1 mouse cellular context compared by ENCODE assay signal in the genomic region with DNA sequence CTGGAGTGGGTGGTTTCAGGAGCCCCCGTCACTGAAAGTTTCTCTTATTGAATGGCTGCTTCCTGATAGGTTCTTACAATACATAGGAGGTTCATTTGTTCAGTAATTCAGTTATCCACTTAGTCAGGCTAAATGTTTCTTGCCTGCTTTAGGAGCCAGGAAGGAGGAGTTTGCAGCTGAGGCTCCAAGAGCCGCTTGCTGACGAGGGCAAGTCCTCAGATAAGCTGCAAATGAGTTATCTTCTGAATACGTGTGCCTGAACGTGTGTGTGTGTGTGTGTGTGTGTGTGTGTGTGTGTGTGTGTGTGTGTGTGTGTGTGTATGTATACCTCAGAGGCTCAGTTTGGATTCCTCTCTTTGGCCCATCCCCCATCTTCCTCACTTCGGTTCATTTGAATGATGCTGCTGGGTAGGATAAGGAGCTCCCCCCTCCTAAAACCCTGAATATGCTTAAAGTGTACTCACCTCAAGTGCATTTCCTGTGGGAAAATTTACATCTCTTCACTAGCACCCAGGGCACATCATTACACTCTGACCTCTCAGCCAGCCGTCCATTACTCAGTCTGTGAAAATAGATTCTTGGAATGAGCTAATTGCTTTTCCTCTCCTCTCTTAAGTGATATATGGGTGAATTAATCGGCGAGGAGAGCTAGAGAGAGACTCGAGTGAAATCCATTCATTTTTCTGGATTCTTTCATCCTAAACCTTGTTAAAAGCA.
TF ChIP-seq lines count a peak whose summit lies in the region.

No protein-coding gene starts in this region.

TF ChIP-seq in MEL, 35 proteins besides CTCF, POLR2A, EP300 and RAD21 (continued from another document):
- no peak for TF ChIP-seq MXI1 (IDR thresholded peaks at IDR 0.05; ENCODE audit: low read depth, low read length)
- TF ChIP-seq ETS1 (IDR thresholded peaks at IDR 0.05; ENCODE audit: low read depth, low read length) = peak; percentile 96
- TF ChIP-seq GATA1 (IDR thresholded peaks at IDR 0.05; ENCODE audit: low read depth, low read length) = peak; percentile 79
- peak; percentile 52; the same call in 1 of the 2 replicates for TF ChIP-seq MEF2A (IDR thresholded peaks at IDR 0.05; ENCODE audit: extremely low read depth, insufficient replicate concordance, low read depth, low read length, poor library complexity, severe bottlenecking)
- no peak for TF ChIP-seq SMC3 (IDR thresholded peaks at IDR 0.05; ENCODE audit: low read depth, low read length)
- TF ChIP-seq NELFE (IDR thresholded peaks at IDR 0.05; ENCODE audit: low read depth, low read length) = no peak
- peak; percentile 41; the same call in 1 of the 2 replicates for TF ChIP-seq TAL1 (IDR thresholded peaks at IDR 0.05; ENCODE audit: low read length)
- TF ChIP-seq RCOR1 (IDR thresholded peaks at IDR 0.05; ENCODE audit: low read depth, low read length) = peak; percentile 85
- no peak for TF ChIP-seq MAFK (IDR thresholded peaks at IDR 0.05; ENCODE audit: borderline replicate concordance, low read depth, low read length)
- TF ChIP-seq POLR2AphosphoS5 (IDR thresholded peaks at IDR 0.05; ENCODE audit: borderline replicate concordance, low read depth, low read length) = no peak
- TF ChIP-seq ELF1 (IDR thresholded peaks at IDR 0.05; ENCODE audit: low read depth, low read length) = peak; percentile 49; the same call in 1 of the 2 replicates
- no peak for TF ChIP-seq USF1 (IDR thresholded peaks at IDR 0.05; ENCODE audit: low read depth, low read length)
- TF ChIP-seq TBP (IDR thresholded peaks at IDR 0.05; ENCODE audit: low read depth, low read length) = no peak
- TF ChIP-seq MYB (IDR thresholded peaks at IDR 0.05; ENCODE audit: low read depth, low read length) = peak; percentile 64
- TF ChIP-seq HCFC1 (IDR thresholded peaks at IDR 0.05; ENCODE audit: low read depth, low read length) = peak; percentile 57; the same call in 1 of the 2 replicates
- peak; percentile 89 for TF ChIP-seq BHLHE40 (IDR thresholded peaks at IDR 0.05; ENCODE audit: borderline replicate concordance, low read depth, low read length)
- TF ChIP-seq POLR2AphosphoS2 (IDR thresholded peaks at IDR 0.05; ENCODE audit: low read length) = no peak
- no peak for TF ChIP-seq ZMIZ1 (IDR thresholded peaks at IDR 0.05; ENCODE audit: low read depth, low read length)
- peak; percentile 75; the same call in 1 of the 2 replicates for TF ChIP-seq SIN3A (IDR thresholded peaks at IDR 0.05; ENCODE audit: low read length)
- no peak for TF ChIP-seq JUND (IDR thresholded peaks at IDR 0.05; ENCODE audit: low read depth, low read length)
- no peak for TF ChIP-seq MYC (IDR thresholded peaks at IDR 0.05; ENCODE audit: low read depth, low read length)
- TF ChIP-seq TCF12 (IDR thresholded peaks at IDR 0.05; ENCODE audit: low read depth, low read length) = peak; percentile 93
- TF ChIP-seq MAX (IDR thresholded peaks at IDR 0.05; ENCODE audit: low read length) = 0 out of 2 replicates have a peak, but pooled peaks have one; percentile 50
- no peak for TF ChIP-seq CHD1 (IDR thresholded peaks at IDR 0.05; ENCODE audit: low read depth, low read length)
- no peak for TF ChIP-seq ZNF384 (IDR thresholded peaks at IDR 0.05; ENCODE audit: low read depth, low read length)
